Mouse (Mus musculus) hindbrain, embryonic 14.5 days (tissue): ENCODE measurements around the gene Erv3. TPM values are rescaled to one million over a fixed set of nuclear protein-coding genes. Genes with fewer than 3 reads are reported as not detected.

Experiments
- ATAC-seq: fragments of 200-750 bp; cut with Nextera tagmentation; 2 replicates; pipeline ENCODE4 v1.8.0; 2017; ENCODE audit warnings: moderate number of reproducible peaks, mild to moderate bottlenecking, moderate TSS enrichment, moderate library complexity; ENCODE audit not compliant: low FRiP score
- DNase-seq: peaks from one replicate; pipeline ENCODE4 v3.0.0-alpha.2; 2015; ENCODE audit warnings: low spot score
- H3K27ac ChIP-seq: fragments of 300-500 bp; sonication (generic); 2 replicates; pipeline ENCODE4 v1.5.1; 2014; ENCODE audit warnings: mild to moderate bottlenecking, moderate library complexity
- H3K27me3 ChIP-seq: fragments of 300-500 bp; sonication (generic); 2 replicates; pipeline ENCODE4 v1.6.1; 2014; ENCODE audit warnings: mild to moderate bottlenecking, low read length, mixed read lengths; ENCODE audit not compliant: control insufficient read depth, insufficient read depth
- H3K36me3 ChIP-seq: fragments of 300-500 bp; sonication (generic); replicated peaks from 2 replicates; pipeline ENCODE4 v1.6.1; 2014; ENCODE audit not compliant: control insufficient read depth, insufficient read depth
- H3K4me1 ChIP-seq: fragments of 300-500 bp; sonication (generic); replicated peaks from 2 replicates; pipeline ENCODE4 v1.6.1; 2014; ENCODE audit warnings: antibody characterized with exemption, low read length, mixed read lengths; ENCODE audit not compliant: control insufficient read depth, insufficient read depth
- H3K4me2 ChIP-seq: fragments of 300-500 bp; sonication (generic); replicated peaks from 2 replicates; pipeline ENCODE4 v1.6.1; 2014; ENCODE audit warnings: mild to moderate bottlenecking, moderate library complexity
- H3K4me3 ChIP-seq: fragments of 300-500 bp; sonication (generic); replicated peaks from 2 replicates; pipeline ENCODE4 v1.5.1; 2014; ENCODE audit warnings: mild to moderate bottlenecking, low read length
- H3K9ac ChIP-seq: fragments of 300-500 bp; sonication (generic); 2 replicates; pipeline ENCODE4 v1.6.1; 2014
- H3K9me3 ChIP-seq: fragments of 300-500 bp; sonication (generic); 2 replicates; pipeline ENCODE4 v1.6.1; 2016; ENCODE audit warnings: low read length; ENCODE audit not compliant: control insufficient read depth
- WGBS: fragments of 180-500 bp; shearing (Covaris S2); extraction: QIAGEN DNeasy Blood & Tissue Kit; methylation state at CpG from one replicate; pipeline ENCODE4 v1.1.7; 2014; 5-methylcytosine and 5-hydroxymethylcytosine counted together
- polyA plus RNA-seq: library from polyadenylated mRNA; unstranded; fragments of >200 nt; fragmentation: Nextera tagmentation; extraction: Ambion mirVana; gene quantifications from 2 replicates; pipeline ENCODE4 v1.2.1, GENCODE M21; 2014

Erv3 gene
- polyA plus RNA-seq, 1 experiment from 2014 or later = 0.07 TPM

- 22% methylated on average over 14 of the region's 14 CpGs for WGBS
- 0 out of 2 replicates have a peak, but pooled peaks have one; percentile 46 for ATAC-seq
- DNase-seq = peak; percentile 92
- Histone ChIP-seq H3K4me2 (peak overlapping the region; percentile 42), H3K4me1 (no peaks in the 10 kb centered on the region; the same call in 1 of the 2 replicates), H3K4me3 (no peak overlapping the region), H3K27ac (no peak overlapping the region), H3K9ac (no peak overlapping the region), H3K9me3 (no peaks in the 10 kb centered on the region), H3K36me3 (no peaks in the 10 kb centered on the region), H3K27me3 (no peaks in the 10 kb centered on the region)
Observed at GRCm38 (mm10) chr2:131820088-131820675, 39.4 kb downstream of the Erv3 start.

GRCm38 (mm10) chr2:131814327-131814726 is 45.2 kb downstream of the Erv3 start:
- Histone ChIP-seq H3K4me3 (no peak overlapping the region), H3K4me1 (no peaks in the 10 kb centered on the region), H3K27me3 (peaks cover 5% of the 10 kb centered on the region), H3K27ac (no peak overlapping the region), H3K4me2 (no peak overlapping the region), H3K9me3 (no peaks in the 10 kb centered on the region), H3K36me3 (no peaks in the 10 kb centered on the region), H3K9ac (no peak overlapping the region)
- no peak for DNase-seq
- ATAC-seq = no peak
- whole genome bisulfite sequencing = 82% methylated on average over 10 of the region's 10 CpGs

GRCm38 (mm10) chr2:131813437-131813836 is 46.1 kb downstream of the Erv3 start:
- Histone ChIP-seq H3K4me2 (no peak overlapping the region), H3K27me3 (peaks cover 5% of the 10 kb centered on the region), H3K9me3 (no peaks in the 10 kb centered on the region), H3K36me3 (no peaks in the 10 kb centered on the region), H3K9ac (no peak overlapping the region), H3K4me3 (no peak overlapping the region), H3K27ac (no peak overlapping the region), H3K4me1 (no peaks in the 10 kb centered on the region)
- no peak for ATAC-seq
- DNase-seq = no peak
- WGBS = 78% methylated on average over 1 of the region's 1 CpGs

- Histone ChIP-seq H3K27me3 (peaks cover 5% of the 10 kb centered on the region), H3K36me3 (no peaks in the 10 kb centered on the region), H3K27ac (no peak overlapping the region)
Observed at GRCm38 (mm10) chr2:131812480-131813137, 46.9 kb downstream of the Erv3 start.

GRCm38 (mm10) chr2:131811607-131812006 is 47.9 kb downstream of the Erv3 start:
- ATAC-seq = no peak
- Histone ChIP-seq H3K27me3 (peaks cover 5% of the 10 kb centered on the region), H3K4me2 (no peak overlapping the region), H3K36me3 (no peaks in the 10 kb centered on the region), H3K9ac (no peak overlapping the region), H3K4me1 (no peaks in the 10 kb centered on the region), H3K27ac (no peak overlapping the region), H3K4me3 (no peak overlapping the region), H3K9me3 (no peaks in the 10 kb centered on the region)
- no peak for DNase-seq
- 82% methylated on average over 2 of the region's 2 CpGs for WGBS

More at GRCm38 (mm10) chr2:131812480-131813137, 46.9 kb downstream of the Erv3 start:
- ATAC-seq = peak; percentile 93
- no peaks in the 10 kb centered on the region for H3K4me1 ChIP-seq
- no peak overlapping the region for H3K4me3 ChIP-seq
- no peak overlapping the region for H3K9ac ChIP-seq
- peak; percentile 92 for DNase-seq
- WGBS = 19% methylated on average over 23 of the region's 23 CpGs
- no peak overlapping the region for H3K4me2 ChIP-seq
- no peaks in the 10 kb centered on the region for H3K9me3 ChIP-seq

- Histone ChIP-seq H3K9me3 (no peaks in the 10 kb centered on the region), H3K27me3 (peaks cover 5% of the 10 kb centered on the region), H3K4me3 (no peak overlapping the region), H3K36me3 (no peaks in the 10 kb centered on the region), H3K27ac (no peak overlapping the region), H3K4me2 (no peak overlapping the region), H3K4me1 (no peaks in the 10 kb centered on the region), H3K9ac (no peak overlapping the region)
- 27% methylated on average over 7 of the region's 7 CpGs for WGBS
- ATAC-seq = no peak
- DNase-seq = no peak
Observed at GRCm38 (mm10) chr2:131808856-131809255, 50.7 kb downstream of the Erv3 start.

- DNase-seq (no peak), ATAC-seq (no peak)
- Histone ChIP-seq H3K27ac (no peak overlapping the region), H3K4me2 (no peak overlapping the region), H3K9me3 (no peaks in the 10 kb centered on the region), H3K4me3 (no peak overlapping the region), H3K4me1 (no peaks in the 10 kb centered on the region), H3K9ac (no peak overlapping the region), H3K36me3 (no peaks in the 10 kb centered on the region), H3K27me3 (no peaks in the 10 kb centered on the region; the same call in 1 of the 2 replicates)
- WGBS = 62% methylated on average over 11 of the region's 11 CpGs
Observed at GRCm38 (mm10) chr2:131807660-131808059, 51.9 kb downstream of the Erv3 start.

- Histone ChIP-seq H3K4me1 (no peaks in the 10 kb centered on the region), H3K36me3 (no peaks in the 10 kb centered on the region), H3K9me3 (no peaks in the 10 kb centered on the region), H3K9ac (no peak overlapping the region), H3K27me3 (no peaks in the 10 kb centered on the region), H3K4me3 (no peak overlapping the region), H3K27ac (no peak overlapping the region), H3K4me2 (no peak overlapping the region)
- ATAC-seq (no peak), DNase-seq (no peak)
- WGBS = 87% methylated on average over 7 of the region's 7 CpGs
Observed at GRCm38 (mm10) chr2:131806863-131807262, 52.7 kb downstream of the Erv3 start.

- 45% methylated on average over 1 of the region's 1 CpGs for WGBS
- no peaks in the 10 kb centered on the region for H3K27me3 ChIP-seq
- no peak overlapping the region for H3K4me3 ChIP-seq
- no peaks in the 10 kb centered on the region for H3K9me3 ChIP-seq
- DNase-seq = no peak
- ATAC-seq = no peak
- H3K4me1 ChIP-seq = no peaks in the 10 kb centered on the region
- no peak overlapping the region for H3K9ac ChIP-seq
- H3K36me3 ChIP-seq = no peaks in the 10 kb centered on the region
- no peak overlapping the region for H3K4me2 ChIP-seq
- no peak overlapping the region for H3K27ac ChIP-seq
Observed at GRCm38 (mm10) chr2:131805306-131805705, 54.2 kb downstream of the Erv3 start.
